Mouse (Mus musculus) heart, embryonic 13.5 days (tissue): Measurements from ENCODE around the gene Gm31571. TPM values are rescaled to one million over a fixed set of nuclear protein-coding genes. Genes with fewer than 3 reads are reported as not detected.
"Not testable (repeated sequence)": the region's sequence is repeated elsewhere in the genome, so short reads cannot be mapped to it uniquely, and the experiment has no call there.

ENCODE experiments used
- ATAC-seq: fragments of 200-750 bp; cut with Nextera tagmentation; 2 replicates; pipeline ENCODE4 v1.8.0; 2017; ENCODE audit warnings: moderate TSS enrichment; ENCODE audit not compliant: insufficient number of reproducible peaks, low FRiP score, low TSS enrichment; ENCODE audit errors: extremely low read depth
- H3K27ac ChIP-seq: fragments of 300-500 bp; sonication (generic); replicated peaks from 2 replicates; pipeline ENCODE4 v1.5.1; 2015; ENCODE audit warnings: moderate library complexity, mild to moderate bottlenecking, inconsistent platforms
- H3K27me3 ChIP-seq: fragments of 300-500 bp; sonication (generic); replicated peaks from 2 replicates; pipeline ENCODE4 v1.6.1; 2015; ENCODE audit warnings: mild to moderate bottlenecking, inconsistent platforms
- H3K36me3 ChIP-seq: fragments of 300-500 bp; sonication (generic); 2 replicates; pipeline ENCODE4 v1.6.1; 2015; ENCODE audit warnings: mild to moderate bottlenecking, inconsistent platforms
- H3K4me1 ChIP-seq: fragments of 300-500 bp; sonication (generic); 2 replicates; pipeline ENCODE4 v1.6.1; 2015; ENCODE audit warnings: inconsistent platforms
- H3K4me2 ChIP-seq: fragments of 300-500 bp; sonication (generic); 2 replicates; pipeline ENCODE4 v1.6.1; 2015; ENCODE audit warnings: inconsistent platforms, mild to moderate bottlenecking, moderate library complexity
- H3K4me3 ChIP-seq: fragments of 300-500 bp; sonication (generic); 2 replicates; pipeline ENCODE4 v1.5.1; 2015; ENCODE audit warnings: moderate library complexity, mild to moderate bottlenecking, inconsistent platforms
- H3K9ac ChIP-seq: fragments of 300-500 bp; sonication (generic); 2 replicates; pipeline ENCODE4 v1.6.1; 2015; ENCODE audit warnings: inconsistent platforms, mild to moderate bottlenecking, moderate library complexity
- H3K9me3 ChIP-seq: fragments of 300-500 bp; sonication (generic); 2 replicates; pipeline ENCODE4 v1.6.1; 2016; ENCODE audit warnings: inconsistent platforms
- WGBS: fragments of 180-500 bp; shearing (Covaris S2); methylation state at CpG from one replicate; pipeline ENCODE4 v1.1.7; 2015; ENCODE audit warnings: mixed read lengths; 5-methylcytosine and 5-hydroxymethylcytosine counted together
- polyA plus RNA-seq: library from polyadenylated mRNA; unstranded; fragments of >200 nt; fragmentation: Nextera tagmentation; extraction: Ambion mirVana; gene quantifications from 2 replicates; pipeline ENCODE4 v1.2.1, GENCODE M21; 2015

Gene Gm31571
- polyA plus RNA-seq, result not detected in 2 replicates

- not testable (repeated sequence) for H3K4me3 ChIP-seq, H3K36me3 ChIP-seq, H3K9ac ChIP-seq, H3K27ac ChIP-seq, ATAC-seq, H3K27me3 ChIP-seq, H3K4me2 ChIP-seq, H3K4me1 ChIP-seq, H3K9me3 ChIP-seq
- no CpG with 5 or more reads among the region's 6 CpGs for WGBS
Observed at GRCm38 (mm10) chrY:22051253-22051652, at the start of gene Gm31571. Gene Gm31571, minus strand, starts transcription at chrY:22051353.
